Mouse (Mus musculus) c-Kit-positive CD71-positive TER-119-negative erythroid progenitor cells, embryonic 14.5 days (primary cell): ENCODE results near the gene Ptma.
"Not testable (repeated sequence)": the region's sequence is repeated elsewhere in the genome, so short reads cannot be mapped to it uniquely, and the experiment has no call there.

Experiments used
- DNase-seq: peaks from one replicate; pipeline ENCODE4 v3.0.0-alpha.2; 2013; ENCODE audit warnings: low read depth

Gene Ptma

DNA sequence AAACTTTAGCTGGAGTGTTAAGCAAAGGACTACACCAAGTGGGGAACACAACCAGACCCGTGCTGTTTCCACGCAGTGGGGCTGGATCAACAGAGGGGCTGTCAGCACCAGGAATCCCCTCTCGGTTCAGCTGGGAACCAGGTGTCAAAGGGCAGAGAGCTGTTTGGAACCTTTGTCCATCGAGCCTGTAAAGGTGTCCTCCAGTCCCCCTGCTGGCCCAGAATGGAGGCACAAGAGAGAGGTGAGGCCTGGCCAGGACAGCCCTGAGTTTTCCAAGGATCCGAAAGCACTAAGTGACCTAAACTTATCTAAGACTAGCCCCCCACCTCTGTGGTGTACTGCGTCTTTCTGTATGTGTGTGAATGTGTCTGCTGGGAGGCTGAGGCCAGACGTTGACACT, 6.2 kb upstream of the Ptma start:
- DNase-seq = no peak

DNA sequence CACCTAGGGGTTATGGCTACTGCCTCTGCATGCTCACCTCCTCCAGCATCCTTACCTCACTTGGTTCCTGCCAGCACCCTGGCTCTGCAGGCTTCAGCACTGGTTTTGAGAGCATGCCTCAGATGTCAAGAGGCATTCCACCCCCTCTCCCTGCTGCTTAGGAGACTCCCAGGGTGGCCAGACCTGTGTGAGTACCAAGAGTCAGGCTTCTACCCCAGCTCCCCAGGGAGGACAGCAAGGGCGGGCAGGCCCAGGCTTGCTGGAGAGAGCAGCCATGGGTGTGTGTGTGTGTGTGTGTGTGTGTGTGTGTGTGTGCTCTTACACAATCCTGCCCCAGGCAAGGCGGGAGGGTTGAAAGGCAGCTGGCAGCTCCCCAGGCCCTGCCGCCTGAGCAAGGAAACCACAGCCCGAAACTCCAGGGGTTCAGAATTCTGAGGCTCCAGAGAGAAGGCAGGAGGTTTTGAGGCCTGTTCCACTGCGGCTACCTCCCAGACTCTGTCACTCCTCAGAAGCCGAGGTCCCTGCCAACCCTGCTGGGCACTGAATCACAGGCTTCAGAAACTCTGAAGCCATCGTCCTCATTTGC, 4.1 kb upstream of the Ptma start:
- no peak for DNase-seq

DNA sequence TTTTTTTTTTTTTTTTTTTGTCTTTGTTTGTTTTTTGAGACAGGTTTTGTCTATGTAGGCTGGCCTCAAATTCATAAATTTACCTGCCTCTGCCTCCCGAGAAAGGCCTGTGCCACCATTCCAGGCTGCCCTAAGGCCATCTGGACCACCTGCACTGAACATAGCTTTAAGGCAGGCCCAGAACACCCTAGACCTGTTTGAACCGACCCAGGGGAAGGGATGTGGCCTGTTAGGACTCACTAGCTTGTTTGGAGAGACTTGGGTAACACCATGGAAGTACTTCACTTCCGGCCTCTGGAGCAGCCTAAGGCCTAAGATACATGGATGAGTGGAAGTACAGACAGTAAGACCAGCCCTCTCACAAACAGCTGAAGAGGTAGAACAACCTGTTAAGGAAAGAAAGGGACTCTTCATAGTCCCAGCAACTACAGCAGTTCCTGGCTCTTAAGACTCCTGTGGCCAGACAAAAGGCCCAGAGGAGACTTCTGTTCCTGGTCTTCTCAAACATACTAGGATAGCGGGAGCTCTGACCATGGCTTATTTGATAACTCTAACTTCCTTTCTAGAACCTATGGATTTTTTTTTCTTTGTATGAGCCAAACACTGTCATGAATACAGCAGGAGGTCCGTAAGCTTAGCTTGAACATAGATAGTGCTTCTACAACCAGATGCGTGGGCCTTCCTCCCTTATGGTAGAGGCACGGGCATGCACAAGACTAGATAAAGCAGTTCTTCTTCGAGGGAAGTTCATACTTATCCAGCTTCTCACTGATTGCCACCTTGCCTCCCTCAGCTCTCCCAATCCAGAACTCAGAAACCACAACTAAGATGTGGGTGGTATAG, 2.5 kb upstream of the Ptma start:
- no peak for DNase-seq

DNA sequence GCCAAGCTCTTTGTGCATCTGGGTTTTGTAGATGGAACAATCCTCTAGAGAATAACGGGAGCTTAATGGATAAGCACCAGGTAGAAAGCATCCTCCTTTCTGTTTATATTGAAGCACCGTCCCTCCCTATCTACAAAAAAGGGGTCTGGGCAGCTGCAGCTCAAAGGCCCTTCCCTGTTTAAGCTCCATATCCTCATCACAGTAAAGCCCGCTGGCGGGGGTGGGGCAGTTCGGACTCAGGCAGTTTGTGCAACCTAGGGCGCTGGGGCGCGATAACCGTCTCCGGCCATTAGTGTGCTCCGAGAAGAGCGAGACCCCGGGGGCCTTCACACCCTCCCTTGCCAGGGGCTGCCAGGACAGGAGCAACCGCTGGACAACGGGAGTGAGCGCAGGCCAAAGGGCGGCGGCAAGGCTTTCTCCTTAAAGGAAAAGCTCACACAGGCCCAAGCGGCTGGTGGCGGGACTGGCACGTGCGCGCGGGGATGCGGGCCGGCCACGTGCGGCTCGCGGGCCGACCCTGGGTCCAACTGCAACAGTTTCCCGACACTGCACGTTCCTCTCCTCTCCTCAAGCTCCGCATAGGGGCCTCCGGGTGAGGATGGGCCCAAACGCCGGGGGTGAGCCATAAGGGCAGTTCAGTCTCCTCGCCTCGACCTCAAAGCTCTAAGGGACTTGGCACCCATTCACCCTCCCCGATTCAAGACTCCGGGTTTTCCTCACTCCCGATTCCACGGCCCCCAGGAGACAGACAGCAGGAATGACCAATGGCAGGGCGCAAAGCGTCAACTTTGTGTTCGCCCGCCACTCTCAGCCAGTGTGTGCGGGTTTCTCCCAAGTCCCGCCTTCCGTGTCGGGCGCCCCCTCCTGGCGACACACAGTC, 1.7 kb upstream of the Ptma start:
- peak; percentile 99 for DNase-seq

DNA sequence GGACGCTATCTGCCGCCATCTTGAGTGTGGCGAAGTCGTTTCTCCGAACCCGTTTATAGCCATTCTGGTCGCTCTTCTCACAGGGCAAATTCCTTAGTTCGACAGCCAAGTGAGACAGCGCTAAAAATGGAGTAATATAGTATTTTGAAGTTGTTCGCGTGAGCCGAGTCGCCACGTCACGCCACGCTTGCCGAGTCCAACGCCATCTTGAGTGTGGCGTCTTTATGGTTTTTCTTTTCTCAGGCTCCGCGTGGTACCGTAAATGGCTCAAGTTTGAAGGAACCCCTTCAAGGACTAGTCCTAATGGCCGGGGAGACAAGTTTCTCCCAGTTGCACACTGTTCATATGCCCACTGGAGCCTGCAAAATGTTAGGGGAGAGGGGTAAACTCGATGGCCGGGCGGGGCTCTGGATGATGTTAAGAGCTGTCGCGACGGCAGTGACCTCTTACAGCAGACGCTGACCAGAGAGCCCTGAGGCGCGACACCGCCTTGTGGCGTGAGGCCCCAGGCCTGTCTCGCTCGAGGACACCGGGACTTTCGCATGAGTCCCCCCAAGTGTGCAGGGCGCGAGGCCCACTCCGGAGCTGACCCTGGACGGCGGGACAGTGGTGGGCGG, 919 bp upstream of the Ptma start:
- DNase-seq = no peak

DNA sequence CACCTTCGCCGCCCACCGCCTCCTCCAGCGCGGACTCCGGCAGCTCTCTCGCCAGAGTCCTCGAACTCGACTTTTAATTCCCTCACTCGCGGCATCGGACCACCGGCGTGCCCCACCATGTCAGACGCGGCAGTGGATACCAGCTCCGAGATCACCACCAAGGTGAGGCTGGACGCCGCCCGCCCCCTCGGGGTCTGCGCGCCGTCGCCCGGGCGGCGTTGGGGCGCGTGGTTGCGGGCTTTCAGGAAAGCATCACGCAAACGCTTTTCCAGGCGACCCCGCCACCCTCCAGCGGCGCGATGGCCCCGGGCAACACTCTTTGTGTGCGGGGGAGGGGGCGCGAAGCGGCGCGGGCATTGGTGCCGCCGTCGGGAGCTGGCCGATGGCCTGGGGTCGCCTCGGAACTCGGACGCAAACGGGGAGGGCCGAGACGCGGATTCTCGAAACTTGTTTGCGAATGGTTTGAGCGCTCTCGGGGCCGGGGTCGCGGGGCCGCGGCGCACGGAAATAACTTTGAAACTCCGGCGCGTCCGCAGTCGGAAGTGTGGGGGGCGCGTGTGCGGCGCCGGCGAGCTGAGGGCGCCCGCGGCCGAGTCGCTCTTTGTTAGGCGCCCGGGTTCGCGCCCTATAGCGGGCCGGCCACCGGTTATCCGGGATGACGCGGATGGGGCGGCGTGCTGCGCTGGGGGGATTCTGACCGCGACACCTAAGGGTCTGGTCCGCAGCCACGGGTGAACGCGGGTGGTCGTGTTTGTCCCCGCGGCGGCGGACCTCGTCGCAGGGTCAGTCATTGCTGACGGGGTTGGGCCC, 468 bp downstream of the Ptma start:
- DNase-seq = no peak

DNA sequence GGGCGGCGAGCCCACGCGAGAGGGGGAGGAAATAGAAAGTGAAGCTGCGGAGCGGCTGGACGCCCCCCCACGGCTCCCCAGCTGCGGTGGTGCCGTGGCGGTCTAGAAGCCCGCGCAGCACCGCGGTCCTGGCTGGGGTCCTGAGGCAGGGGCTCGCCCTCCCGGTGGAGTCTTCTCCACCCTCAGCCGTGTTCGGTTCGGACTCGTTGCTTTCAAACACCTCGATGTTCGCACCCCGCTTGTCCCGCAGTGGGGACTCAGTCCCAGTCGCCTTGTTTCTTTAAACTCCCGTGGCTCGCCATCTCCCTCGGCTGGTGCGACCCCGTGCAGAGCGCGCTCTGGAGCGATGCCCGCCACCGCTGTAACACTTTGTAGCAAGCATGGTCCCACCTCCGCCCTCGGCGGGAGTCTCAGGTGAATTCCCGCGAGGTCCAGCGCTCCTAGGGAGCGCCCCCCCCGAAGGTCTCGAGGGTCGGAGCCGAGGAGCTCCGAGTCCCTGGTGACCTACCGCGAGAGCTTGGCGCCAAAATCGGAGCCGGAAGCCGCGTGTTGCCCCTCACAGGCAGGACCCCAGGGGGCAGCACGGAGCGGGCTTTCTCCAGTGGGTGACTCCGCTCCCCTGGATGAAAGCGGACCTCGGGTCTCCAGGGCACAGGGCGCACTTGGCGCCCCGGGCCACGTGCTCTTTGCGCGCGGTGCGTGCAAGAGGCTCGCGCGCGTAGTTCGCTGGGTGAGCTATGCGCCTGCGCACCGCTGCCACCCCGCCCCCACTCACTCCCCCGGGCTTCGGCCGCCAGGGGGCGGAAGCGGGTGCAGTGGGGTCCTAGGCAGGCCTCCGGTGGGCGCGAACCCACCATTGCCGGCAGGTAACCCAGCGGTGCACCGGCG, 1.3 kb downstream of the Ptma start:
- no peak for DNase-seq

DNA sequence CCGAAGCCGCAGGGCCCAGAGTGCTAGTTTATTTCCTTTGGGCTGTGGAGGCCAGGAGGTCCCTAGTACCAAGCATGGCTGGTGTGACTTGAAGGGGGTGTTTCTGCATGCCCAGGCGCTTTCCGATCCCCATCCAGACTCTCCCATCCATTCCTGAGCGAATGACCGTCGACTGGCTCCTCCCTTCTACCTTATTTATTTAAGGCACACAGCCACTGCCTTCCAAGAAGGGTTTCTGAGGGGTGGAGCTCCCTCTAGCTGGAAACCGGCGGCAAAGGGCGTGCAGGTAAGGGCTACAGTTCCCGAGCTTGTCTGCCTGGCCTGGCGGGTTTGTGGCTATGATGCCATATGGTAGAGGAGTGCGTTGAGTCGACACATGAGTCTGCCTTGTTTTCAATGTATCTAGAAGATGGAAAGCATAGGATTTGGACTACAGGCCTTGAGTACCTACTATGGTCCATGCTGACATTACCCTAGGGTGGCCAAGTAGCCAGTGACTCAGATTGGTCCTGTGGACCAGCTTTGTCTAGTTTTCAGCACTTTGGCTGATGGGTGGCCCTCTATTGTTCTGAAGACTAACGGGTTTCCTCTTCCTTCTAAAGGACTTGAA, 2.1 kb downstream of the Ptma start:
- DNase-seq = peak; percentile 50

DNA sequence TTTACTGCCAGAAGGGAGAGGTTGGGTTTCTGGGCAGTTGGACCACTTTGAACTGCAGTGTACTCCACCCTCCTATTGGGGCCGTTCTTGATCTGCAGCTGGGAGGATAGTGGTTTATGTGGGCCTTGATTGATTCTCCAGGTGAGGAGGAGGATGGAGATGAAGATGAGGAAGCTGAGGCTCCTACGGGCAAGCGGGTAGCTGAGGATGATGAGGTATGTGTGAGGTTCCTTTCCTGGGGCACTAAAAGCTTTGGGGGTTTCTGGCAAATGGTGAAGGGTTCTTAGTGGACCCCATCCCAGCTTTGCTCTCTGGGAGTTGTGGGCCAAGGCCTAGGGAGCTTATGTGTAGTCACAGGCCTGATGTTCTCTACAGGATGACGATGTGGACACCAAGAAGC, 3.1 kb downstream of the Ptma start:
- no peak for DNase-seq

DNA sequence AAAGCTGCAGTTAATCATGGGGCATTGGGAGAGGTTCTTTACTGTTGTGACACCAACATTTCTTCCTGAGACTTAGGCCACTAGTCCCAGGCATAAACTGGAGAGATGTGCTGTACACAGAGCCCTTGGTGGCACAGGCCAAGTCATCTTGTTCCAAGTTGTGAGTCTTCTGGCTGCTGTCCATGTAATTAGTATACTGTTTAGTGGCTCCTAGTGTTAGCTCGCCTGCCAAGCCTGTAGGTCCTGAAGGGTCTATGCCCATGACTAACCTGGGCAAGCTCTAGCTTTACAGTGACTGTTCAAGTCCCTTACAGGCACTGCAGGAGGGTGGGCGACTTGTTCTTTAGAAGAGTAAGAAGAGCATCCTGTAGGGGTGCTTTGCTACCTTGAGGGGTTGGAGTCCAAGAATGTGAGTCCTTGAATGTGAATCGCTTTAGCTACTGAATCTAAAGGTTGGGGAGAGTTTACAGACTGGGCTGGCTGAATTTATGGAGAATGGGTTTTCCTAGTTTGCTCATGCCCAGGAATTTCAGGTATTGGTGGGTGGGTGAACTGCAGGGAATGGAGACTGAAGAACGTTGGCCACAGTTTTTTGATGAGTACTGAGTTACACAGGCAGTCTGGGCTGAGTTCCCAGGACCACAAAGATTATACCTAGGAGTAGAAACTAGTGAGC, 4.5 kb downstream of the Ptma start:
- DNase-seq = peak; percentile 40

DNA sequence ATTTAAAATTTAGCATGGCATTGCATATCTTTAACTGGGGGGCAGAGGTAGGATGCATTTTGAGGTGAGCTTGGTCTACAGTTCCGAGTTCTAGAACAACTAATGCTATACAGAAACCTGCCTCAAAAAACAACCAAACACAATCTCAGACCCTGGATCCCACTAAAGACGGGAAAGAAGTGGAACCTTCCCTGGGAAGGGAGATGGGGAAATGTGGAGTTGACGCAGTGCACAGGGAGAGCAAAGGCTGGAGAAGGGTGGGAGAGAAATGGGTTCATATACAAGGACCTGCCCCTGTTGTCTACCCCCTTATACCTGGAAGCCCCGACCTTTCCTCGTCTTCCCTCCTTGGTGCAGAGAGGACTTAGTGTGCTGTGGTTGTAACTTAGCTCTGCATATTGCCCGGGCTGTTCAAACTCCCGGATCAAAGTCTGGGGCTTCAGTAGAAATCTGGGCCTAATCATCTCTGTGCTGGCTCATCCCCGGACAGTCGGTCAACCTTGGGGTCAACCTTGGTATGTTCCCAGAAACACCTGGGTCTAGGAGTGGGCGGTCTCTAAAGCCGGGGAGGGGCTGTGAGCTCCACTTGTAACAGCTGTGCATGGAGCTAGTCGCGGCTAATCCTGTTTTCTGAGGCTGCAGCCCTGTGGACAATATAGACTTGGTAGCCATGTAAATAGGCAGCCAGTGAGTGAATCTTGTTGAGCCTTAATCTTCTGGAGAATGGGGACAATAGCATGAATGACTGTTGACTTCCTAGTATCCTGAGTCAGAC, 5.2 kb downstream of the Ptma start:
- DNase-seq = peak; percentile 50

DNA sequence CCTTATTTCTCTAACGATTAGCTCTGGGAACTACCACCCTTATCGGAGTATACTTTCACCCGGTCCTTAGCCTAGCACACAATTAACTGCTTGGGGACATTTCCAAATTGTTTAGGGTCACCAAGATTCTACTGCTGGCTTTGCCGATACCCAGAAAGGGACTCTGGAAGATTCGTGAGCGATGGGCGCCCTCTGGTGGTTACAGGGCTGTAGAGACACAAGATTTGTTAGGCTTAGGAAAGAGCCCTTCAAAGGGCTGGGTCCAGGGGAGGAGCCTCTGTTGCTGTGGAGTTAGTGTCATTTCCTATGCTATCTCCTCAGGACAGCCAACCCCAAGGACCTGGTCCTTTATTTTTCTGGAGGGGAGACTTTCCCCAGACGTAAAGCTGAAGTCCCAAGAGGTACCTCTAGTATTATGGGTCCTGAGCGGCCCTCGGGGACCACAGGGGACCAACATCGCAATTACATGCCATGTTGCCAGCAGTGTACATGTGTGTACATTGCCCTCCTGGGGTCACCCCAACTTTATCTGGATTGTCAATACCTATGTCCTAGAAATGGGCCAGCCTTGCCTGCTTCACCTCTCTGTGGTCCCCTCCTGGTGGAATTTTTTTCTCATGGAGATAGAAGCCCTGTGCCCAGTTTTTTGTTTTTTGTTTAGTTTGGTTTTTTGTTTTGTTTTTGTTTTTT, 6.0 kb downstream of the Ptma start:
- peak; percentile 99 for DNase-seq

DNA sequence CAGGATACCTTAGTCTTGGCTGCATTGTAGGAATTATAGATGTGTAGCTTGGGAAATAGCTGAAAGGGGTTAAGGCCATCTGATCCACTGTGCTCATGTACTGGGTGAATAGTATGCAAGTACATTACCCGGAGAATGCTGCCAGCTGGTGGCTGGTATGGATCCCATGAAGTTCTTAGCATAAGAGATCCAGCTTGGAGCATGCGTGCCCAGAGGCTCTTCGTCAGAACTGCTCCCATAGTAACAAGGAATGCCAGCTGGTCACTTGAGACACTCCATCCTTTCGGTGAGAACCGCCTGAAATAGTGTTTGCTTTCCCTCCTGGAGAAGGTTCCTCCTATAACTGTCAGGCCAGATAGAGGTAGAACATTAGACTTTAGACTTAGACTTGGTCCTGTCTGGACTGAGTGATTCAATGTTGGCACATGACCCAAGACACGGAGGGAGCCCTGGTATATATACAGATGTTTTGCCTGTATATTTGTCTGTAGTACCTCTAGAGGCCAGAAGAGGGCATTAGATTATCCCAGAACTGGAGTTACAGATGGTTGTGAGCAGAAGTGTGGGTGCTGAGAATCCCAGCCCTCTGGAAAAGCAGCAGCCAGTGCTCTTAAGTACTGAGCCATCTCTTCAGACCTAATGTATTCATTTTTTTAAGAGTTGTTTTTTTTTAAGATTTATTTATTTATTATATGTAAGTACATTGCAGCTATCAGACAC, 7.0 kb downstream of the Ptma start:
- no peak for DNase-seq

DNA sequence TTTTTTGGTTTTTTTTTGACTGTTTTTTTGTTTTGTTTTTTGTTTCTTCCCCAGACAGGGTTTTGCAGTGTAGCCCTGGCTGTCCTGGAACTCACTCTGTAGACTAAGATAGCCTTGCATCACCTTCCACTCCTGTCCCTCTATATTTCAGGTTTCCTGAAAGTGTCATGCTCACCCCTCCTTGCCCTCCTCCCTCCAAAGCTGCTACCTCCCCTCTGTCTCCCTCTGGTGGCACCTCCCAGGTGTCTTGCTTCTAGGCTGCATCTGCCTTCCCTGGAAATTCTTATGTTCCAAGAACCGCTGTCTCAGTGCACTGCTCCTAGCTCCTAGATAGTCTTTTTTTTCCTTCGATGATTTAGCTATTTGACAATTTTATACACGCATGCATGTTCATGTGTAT, 11.9 kb downstream of the Ptma start:
- DNase-seq = no peak

DNA sequence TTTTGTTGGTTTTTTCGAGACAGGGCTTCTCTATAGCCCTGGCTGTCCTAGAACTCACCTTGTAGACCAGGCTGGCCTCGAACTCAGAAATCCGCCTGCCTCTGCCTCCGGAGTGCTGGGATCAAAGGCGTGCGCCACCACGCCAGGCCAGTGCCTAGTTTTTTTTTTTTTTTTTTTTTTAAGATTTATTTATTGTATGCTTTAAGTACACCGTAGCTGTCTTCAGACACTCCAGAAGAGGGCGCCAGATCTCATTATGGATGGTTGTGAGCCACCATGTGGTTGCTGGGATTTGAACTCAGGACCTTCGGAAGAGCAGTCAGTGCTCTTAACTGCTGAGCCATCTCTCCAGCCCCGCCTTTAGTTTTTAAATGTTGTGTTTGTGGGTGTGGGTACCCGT, 13.1 kb downstream of the Ptma start:
- not testable (repeated sequence) for DNase-seq

DNA sequence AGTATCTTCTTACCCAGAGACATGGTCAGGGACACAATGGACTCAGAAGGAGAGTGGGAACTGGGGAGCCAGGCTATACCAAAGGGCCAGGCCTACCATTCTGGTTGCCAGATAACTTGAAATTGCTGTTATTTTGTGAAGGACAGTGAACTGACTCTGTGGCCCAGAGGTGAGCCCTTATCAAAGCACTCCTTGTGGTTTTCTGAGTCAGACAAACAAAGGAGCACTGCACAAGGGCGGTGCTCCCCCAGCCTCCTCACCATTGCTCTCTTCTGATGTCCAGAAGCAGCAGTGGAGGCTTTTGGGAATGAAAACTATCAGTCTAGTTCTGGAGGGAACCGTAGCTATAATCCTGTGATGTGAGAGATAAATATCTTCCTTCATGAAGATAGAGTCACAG, 16.1 kb downstream of the Ptma start:
- DNase-seq = no peak

DNA sequence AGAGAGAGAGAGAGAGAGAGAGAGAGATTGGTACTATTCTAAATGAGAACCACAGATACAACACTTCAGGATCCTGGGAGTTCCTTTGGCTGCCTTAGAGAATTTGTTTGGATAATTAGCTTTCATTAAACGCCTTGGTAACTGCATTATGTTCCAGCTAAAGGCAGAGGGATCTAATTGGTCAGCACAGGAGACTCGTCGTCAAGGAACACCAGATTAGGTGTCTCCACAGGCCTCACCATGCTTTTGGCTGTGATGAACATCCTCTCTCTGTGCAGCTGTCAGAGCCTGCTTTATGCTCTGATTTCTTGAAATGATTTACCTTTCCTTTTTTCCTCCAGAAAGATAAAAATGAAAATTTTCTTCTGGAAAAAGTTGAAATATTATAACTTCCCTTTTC, 20.3 kb downstream of the Ptma start:
- DNase-seq = no peak
